Mouse (Mus musculus) gastrocnemius, postnatal 25 days (tissue): ENCODE measurements around the gene Osbpl5. TPM values are rescaled to one million over a fixed set of nuclear protein-coding genes. Genes with fewer than 3 reads are reported as not detected.
"Not testable (repeated sequence)": the region's sequence is repeated elsewhere in the genome, so short reads cannot be mapped to it uniquely, and the experiment has no call there.

Experiments used
- DNase-seq: peaks from one replicate; pipeline ENCODE4 v3.0.0; 2022
- total RNA-seq, 2 experiments: library from RNA; stranded (reverse); gene quantifications; 1 replicate in 1 of 2; 2 replicates in 1 of 2; pipeline ENCODE4 v1.2.3; 2021

Gene Osbpl5
- total RNA-seq, 2 experiments from 2014 or later, result 18.7 to 19.0 TPM

DNA sequence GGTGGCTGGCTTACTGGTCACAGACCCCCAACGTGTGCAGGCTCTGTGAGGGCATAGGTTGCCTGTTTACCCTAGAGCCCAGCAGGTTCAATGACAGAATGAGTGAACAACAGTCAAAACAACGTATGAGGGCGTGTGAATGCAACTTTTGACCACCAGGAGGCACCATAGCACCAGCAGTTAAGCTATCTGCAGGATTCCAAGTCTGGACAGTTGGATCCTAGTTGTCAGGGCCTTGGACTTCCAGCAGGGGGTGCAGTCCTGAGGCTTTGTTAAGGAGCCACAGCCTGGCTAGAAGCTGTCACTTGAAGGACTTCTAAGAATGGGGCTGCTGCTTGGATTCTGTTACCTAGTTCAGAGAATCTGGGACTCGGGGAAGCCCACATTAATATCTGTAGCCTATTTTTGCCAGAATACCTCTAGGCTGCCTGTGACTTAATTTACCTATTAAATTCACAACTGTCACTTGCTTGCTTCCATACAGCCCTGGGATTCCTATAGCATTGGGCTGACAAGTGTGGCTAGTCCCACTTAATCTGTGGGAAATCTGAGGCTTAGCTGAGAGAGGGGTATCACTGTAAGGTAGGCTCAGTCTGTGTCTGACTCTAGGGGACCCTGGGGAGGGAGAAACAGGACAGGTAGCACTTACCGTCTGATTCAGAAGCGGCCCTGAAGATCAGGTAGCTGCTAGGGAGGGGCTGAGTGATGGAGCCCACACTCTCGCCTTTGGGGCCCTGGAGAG, 49.9 kb downstream of the Osbpl5 start:
- peak; percentile 84 for DNase-seq

DNA sequence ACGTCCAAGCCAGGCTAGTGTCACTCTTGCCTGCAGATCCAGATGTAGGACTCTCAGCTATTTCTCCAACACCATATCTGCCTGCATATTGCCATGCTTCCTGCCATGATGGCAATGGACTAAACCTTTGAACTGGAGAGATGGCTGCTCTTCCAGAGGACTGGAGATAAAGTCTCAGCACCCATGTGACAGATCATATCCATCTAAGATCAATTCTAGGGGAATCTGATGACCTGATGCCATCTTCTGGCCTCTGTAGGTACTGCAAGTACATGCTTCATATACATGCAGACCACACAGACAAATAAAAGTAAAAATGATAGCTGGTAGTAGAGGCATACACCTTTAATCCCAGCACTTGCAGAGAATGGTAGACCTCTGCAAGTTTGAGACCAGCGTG, 60.6 kb downstream of the Osbpl5 start:
- no peak for DNase-seq

DNA sequence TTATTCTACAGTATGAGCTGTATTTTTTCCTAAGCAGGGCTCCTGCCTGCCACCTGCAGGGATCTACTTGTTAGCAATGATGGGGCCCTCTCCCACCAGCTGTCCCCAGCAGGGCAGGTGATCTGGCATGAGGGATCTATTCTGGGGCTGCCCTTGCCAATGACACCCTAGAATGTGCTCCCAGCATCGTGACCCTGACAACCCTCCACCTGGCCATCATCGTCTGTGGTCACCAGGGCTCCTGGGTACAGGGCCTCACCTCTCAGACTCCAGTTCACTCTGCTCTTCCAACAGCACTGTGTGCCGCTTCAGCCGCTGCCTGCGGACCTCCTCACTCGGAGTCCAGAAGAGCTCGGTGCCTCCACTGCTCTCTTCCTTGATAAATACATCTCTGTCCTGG, 62.2 kb downstream of the Osbpl5 start:
- DNase-seq, result no peak

DNA sequence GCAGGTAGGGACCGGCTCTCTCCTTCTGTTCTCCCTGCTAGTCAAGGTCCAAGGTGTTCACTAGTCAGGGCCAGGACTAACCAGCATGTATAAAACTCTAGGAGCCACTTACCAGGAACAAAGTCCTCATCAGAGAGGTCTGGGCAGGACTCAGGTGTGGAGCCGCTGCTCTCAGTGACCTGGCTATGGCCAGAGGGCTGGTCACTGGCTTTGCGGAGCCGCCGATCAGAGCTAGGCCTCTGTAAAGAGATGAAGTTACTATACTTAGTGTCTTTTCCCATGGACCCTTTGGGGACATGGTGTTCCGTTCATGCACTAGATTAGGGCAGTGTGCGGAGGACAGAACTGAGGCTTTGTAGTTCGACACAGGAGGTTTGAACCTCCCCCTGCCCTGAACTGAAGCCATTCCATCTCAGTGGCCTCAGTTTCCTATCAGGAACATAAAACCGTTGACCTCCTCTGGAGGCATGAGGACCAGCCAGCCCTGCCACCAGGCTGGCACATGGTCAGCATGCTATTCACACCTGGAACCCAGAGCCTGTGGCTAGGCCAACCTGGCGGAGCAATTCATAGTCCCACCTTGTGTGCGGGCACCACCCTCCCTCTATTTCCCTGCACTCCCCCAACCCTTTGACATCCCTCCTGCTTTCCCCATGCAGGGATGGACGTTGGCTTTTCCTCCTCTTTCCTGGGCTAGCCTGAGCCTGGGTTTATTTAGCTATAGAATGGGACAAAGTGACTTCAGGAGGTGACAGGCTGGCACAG, 63.9 kb downstream of the Osbpl5 start:
- no peak for DNase-seq

DNA sequence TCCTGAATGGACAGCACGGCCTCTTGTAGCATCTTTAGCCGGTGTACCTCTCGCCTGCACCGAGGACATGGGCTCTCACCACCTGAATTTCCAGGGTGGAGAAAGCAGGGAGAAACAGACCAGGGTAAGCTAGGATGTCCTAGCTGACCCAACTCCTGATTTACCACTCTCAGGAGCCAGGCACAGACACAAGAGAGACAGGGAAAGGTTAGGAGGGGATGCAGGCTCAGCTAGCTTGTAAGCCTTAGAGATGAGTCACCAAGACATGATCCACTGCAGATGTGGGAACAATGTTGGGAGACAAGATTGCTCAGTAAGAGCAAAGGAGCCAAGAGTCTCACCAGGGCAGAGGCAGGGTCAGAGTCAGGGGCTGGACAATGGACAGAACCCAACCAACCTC, 64.9 kb downstream of the Osbpl5 start:
- no peak for DNase-seq

GRCm38 (mm10) chr7:143691181-143691580, 65.6 kb downstream of the Osbpl5 start:
- DNase-seq, result no peak

GRCm38 (mm10) chr7:143689946-143690345, 66.8 kb downstream of the Osbpl5 start:
- no peak for DNase-seq

- DNase-seq, result no peak
Observed at GRCm38 (mm10) chr7:143689481-143689880, 67.3 kb downstream of the Osbpl5 start.

- not testable (repeated sequence) for DNase-seq
Observed at GRCm38 (mm10) chr7:143686676-143687075, 70.1 kb downstream of the Osbpl5 start.

- DNase-seq, result not testable (repeated sequence)
Observed at GRCm38 (mm10) chr7:143686191-143686590, 70.6 kb downstream of the Osbpl5 start.

DNA sequence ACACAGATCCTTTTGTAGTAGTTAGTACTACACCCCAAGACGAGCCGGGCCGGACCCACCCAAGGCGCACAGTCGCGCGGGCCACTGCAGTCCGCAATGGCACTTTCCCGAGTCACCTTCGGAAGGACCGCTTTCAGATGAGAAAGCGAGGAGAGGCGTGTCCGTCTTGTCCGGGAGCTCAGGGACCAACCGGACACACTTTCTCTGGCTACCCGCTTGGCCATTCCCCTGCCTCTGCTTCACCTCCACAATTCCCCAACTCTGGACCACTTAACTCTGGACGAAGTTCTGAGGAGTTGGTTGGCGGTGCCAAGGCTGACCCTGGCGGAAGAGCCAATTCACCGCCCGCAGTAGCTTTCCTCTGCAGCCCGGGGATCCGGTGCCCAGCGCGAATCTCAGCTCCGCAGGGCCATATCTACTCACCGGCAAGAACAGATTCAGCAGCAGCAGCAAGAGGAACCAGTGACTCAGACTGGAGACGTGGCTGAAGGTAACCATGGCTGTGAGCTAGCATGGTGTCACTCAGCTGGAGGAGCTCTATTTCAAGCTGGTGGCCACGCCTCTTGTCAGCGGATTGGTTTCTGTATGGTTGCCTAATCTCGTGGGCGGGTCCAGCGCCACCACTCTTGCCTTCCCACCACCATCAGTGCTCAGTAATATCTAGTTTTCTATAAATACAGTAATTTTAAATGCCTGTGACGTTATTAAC, 71.3 kb downstream of the Osbpl5 start, which contains the start of gene Tnfrsf23:
Tnfrsf23 (minus strand) TSS at position 514 of the 709 bp plus-strand sequence.
- peak; percentile 72 for DNase-seq

DNA sequence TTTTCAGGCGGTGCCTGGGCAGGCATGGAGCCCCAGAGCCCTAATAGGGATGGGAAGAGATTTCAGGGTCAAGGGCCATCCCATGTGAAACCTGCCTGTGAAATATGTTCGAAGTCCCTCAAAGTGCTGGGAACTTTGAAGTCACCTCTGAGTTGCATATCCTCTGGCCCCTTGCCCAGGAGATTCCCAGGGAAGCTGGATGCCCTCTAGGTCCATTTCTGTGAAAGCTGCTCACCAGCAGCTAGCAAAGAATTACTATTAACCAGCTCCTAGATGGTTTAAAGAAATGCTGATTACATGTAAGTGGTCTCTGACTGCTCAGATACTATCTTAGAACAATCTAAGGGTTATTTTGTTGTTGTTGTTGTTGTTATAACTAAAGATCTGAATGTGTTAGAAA, 72.2 kb downstream of the Osbpl5 start:
- not testable (repeated sequence) for DNase-seq

DNA sequence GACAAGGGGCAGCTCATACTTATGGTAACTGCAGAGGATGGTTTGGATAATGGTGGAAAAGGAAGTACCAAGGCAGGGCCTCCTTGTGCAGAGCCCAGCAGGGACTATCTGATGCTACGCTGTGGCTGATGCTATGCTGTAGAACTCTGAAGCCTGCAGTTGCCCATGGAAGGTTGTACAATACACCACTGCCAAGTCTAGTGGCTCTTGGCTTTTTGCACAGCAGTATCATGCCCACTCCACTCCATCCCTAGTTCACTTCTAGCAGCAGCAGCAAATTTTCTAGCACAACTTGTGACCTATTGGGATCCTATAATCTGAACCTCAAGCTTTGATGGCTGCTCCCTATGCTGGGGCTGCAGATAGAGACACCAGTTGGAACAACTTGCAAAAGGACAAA, 75.2 kb downstream of the Osbpl5 start:
- DNase-seq, result no peak

DNA sequence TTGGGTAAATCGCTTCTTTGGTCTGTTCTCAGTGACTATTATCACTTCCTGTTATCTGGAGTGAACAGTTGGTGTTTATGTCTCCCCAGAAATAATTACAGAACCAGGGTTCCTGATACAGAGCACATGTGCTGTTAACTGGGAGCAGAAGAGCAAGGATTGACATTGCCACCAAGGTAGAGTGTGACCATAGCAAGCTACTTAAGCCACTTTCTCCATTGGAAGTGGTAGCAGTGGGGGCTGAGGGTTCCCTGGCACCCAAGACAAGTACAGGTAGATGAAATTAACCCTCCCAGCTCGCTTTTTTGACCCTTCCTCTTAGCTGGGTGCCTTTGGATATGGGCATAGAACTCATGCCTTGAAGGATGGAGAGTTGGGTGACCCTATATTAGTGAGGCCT, 75.9 kb downstream of the Osbpl5 start:
- not testable (repeated sequence) for DNase-seq

- not testable (repeated sequence) for DNase-seq
Observed at GRCm38 (mm10) chr7:143679650-143680049, 77.1 kb downstream of the Osbpl5 start.

- DNase-seq, result no peak
Observed at GRCm38 (mm10) chr7:143666427-143667311, 90.1 kb downstream of the Osbpl5 start.

DNA sequence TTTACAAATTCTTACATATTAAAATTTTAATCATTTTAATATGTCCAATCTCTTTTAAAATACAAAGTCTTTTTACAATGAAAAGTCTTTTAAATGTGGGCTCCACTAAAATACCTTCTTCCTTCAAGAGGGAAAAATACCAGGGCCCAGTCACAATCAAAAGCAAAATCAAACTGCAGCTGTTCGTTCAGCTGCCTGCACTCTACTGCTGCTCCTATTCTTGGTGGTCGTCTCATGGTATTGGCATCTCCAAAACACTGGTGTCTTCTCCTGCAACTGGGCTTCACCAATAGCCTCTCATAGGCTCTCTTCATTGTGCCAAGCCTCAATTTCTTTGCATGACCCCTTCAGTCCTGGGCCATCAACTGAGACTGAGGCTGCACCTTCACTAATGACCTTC, 93.3 kb downstream of the Osbpl5 start:
- DNase-seq, result no peak

DNA sequence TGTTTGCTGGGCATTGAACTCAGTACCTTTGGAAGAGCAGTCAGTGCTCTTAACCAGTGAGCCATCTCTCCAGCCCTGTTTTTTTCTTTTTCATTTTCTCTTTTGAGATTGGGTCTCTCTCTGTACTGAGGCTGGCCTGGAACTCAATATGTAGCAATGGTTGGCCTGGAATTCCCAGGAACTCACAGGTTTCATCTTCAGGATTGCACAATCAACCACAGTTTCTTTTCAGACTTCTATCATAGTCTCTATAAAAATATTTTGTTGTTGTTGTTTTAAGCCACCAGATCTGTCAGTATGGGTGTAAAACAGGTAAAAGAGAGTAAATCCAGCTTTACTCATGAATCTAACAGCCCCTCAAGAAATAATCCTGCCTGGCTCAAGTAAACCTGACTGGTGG, 96.0 kb downstream of the Osbpl5 start:
- DNase-seq, result no peak

- DNase-seq, result not testable (repeated sequence)
Observed at GRCm38 (mm10) chr7:143649769-143650346, 106.9 kb downstream of the Osbpl5 start.

DNA sequence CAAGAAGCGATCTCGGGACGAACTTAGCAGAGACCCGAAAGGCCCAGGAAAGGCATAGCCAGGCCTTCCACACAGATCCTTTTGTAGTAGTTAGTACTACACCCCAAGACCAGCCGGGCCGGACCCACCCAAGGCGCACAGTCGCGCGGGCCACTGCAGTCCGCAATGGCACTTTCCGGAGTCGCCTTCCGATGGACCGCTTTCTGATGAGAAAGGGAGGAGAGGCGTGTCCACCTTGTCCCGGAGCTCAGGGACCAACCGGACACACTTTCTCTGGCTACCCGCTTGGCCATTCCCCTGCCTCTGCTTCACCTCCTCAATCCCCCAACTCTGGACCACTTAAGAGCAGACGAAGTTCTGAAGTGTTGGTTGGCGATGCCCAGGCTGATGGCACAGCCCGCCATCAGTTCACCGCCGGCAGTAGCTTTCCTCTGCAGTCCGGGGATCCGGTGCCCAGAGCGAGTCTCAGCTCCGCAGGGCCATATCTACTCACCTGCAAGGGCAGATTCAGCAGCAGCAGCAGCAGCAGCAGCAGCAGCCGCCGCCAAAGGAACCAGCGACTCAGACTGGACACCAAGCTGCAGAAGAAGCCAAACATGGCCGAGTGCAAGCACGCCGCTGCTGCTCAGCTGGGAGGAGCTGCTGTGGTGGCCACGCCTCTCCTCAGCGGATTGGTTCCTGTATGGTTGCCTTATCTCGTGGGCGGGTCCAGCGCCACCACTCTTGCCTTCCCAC, 107.6 kb downstream of the Osbpl5 start, which contains the start of gene Tnfrsf22:
Tnfrsf22 (minus strand) TSS at position 628 of the 735 bp plus-strand sequence.
- peak; percentile 77 for DNase-seq
